Mouse (Mus musculus): ENCODE measurements around the gene Cul5. TPM values are rescaled to one million over a fixed set of nuclear protein-coding genes. Genes with fewer than 3 reads are reported as not detected.
A peak's percentile ranks its signal among the peaks of the same experiment; 100 is the strongest.

Cul5 gene
- polyA plus RNA-seq, 1 experiment, result 7.6 TPM

- no peaks in the 10 kb centered on the region for H3K4me1 ChIP-seq (ENCODE audit: control insufficient read depth, insufficient read depth, low read length)
- no peak for TF ChIP-seq POLR2A (IDR thresholded peaks at IDR 0.05; ENCODE audit: control insufficient read depth, low read depth, low read length)
- no peak for TF ChIP-seq CTCF (IDR thresholded peaks at IDR 0.05; ENCODE audit: control insufficient read depth, insufficient read depth, insufficient replicate concordance, low read depth, low read length)
- no peak overlapping the region for H3K4me3 ChIP-seq (ENCODE audit: control insufficient read depth, low read depth, low read length)
- no peak overlapping the region for H3K27ac ChIP-seq (ENCODE audit: control insufficient read depth, insufficient read depth, low read depth, low read length)
- H3K27me3 ChIP-seq (ENCODE audit: control insufficient read depth, insufficient read depth, low read length), result no peaks in the 10 kb centered on the region
- H3K36me3 ChIP-seq (ENCODE audit: control insufficient read depth, insufficient read depth, low read length), result no peaks in the 10 kb centered on the region
Measured at GRCm38 (mm10) chr9:53691745-53692670, 22.2 kb upstream of the Cul5 start.

GRCm38 (mm10) chr9:53680851-53681250 lies 11.0 kb upstream of the Cul5 start:
- TF ChIP-seq POLR2A (IDR thresholded peaks at IDR 0.05; ENCODE audit: control insufficient read depth, low read depth, low read length), result no peak
- no peak for TF ChIP-seq CTCF (IDR thresholded peaks at IDR 0.05; ENCODE audit: control insufficient read depth, insufficient read depth, insufficient replicate concordance, low read depth, low read length)
- no peak overlapping the region for H3K27ac ChIP-seq (ENCODE audit: control insufficient read depth, insufficient read depth, low read depth, low read length)

GRCm38 (mm10) chr9:53676921-53677320 lies 7.1 kb upstream of the Cul5 start:
- no peaks in the 10 kb centered on the region for H3K36me3 ChIP-seq (ENCODE audit: control insufficient read depth, insufficient read depth, low read length)
- H3K4me1 ChIP-seq (ENCODE audit: control insufficient read depth, insufficient read depth, low read length), result no peaks in the 10 kb centered on the region
- TF ChIP-seq POLR2A (IDR thresholded peaks at IDR 0.05; ENCODE audit: control insufficient read depth, low read depth, low read length) (no peak), CTCF (IDR thresholded peaks at IDR 0.05; ENCODE audit: control insufficient read depth, insufficient read depth, insufficient replicate concordance, low read depth, low read length) (no peak)
- H3K27me3 ChIP-seq (ENCODE audit: control insufficient read depth, insufficient read depth, low read length), result no peaks in the 10 kb centered on the region
- H3K4me3 ChIP-seq (ENCODE audit: control insufficient read depth, low read depth, low read length), result no peak overlapping the region
- H3K27ac ChIP-seq (ENCODE audit: control insufficient read depth, insufficient read depth, low read depth, low read length), result no peak overlapping the region

More at GRCm38 (mm10) chr9:53680851-53681250, 11.0 kb upstream of the Cul5 start:
- Histone ChIP-seq H3K36me3 (ENCODE audit: control insufficient read depth, insufficient read depth, low read length) (no peaks in the 10 kb centered on the region), H3K27me3 (ENCODE audit: control insufficient read depth, insufficient read depth, low read length) (no peaks in the 10 kb centered on the region), H3K4me1 (ENCODE audit: control insufficient read depth, insufficient read depth, low read length) (no peaks in the 10 kb centered on the region), H3K4me3 (ENCODE audit: control insufficient read depth, low read depth, low read length) (no peak overlapping the region)

GRCm38 (mm10) chr9:53673571-53673970 lies 3.8 kb upstream of the Cul5 start:
- H3K27me3 ChIP-seq (ENCODE audit: control insufficient read depth, insufficient read depth, low read length), result no peaks in the 10 kb centered on the region
- no peaks in the 10 kb centered on the region for H3K36me3 ChIP-seq (ENCODE audit: control insufficient read depth, insufficient read depth, low read length)
- TF ChIP-seq CTCF (IDR thresholded peaks at IDR 0.05; ENCODE audit: control insufficient read depth, insufficient read depth, insufficient replicate concordance, low read depth, low read length) (no peak), POLR2A (IDR thresholded peaks at IDR 0.05; ENCODE audit: control insufficient read depth, low read depth, low read length) (no peak)
- H3K4me1 ChIP-seq (ENCODE audit: control insufficient read depth, insufficient read depth, low read length), result no peaks in the 10 kb centered on the region
- H3K27ac ChIP-seq (ENCODE audit: control insufficient read depth, insufficient read depth, low read depth, low read length), result no peak overlapping the region
- H3K4me3 ChIP-seq (ENCODE audit: control insufficient read depth, low read depth, low read length), result no peak overlapping the region

- H3K4me3 ChIP-seq (ENCODE audit: control insufficient read depth, low read depth, low read length), result peak overlapping the region; percentile 92
- H3K27me3 ChIP-seq (ENCODE audit: control insufficient read depth, insufficient read depth, low read length), result no peaks in the 10 kb centered on the region
Measured at GRCm38 (mm10) chr9:53667020-53667669, 2.7 kb downstream of the Cul5 start.

GRCm38 (mm10) chr9:53666665-53667019 lies 3.2 kb downstream of the Cul5 start:
- H3K27me3 ChIP-seq (ENCODE audit: control insufficient read depth, insufficient read depth, low read length), result no peaks in the 10 kb centered on the region
- H3K4me3 ChIP-seq (ENCODE audit: control insufficient read depth, low read depth, low read length), result peak overlapping the region; percentile 92
- H3K4me1 ChIP-seq (ENCODE audit: control insufficient read depth, insufficient read depth, low read length), result peaks cover 5% of the 10 kb centered on the region
- H3K27ac ChIP-seq (ENCODE audit: control insufficient read depth, insufficient read depth, low read depth, low read length), result peak overlapping the region; percentile 95
- TF ChIP-seq CTCF (IDR thresholded peaks at IDR 0.05; ENCODE audit: control insufficient read depth, insufficient read depth, insufficient replicate concordance, low read depth, low read length), result no peak
- no peak for TF ChIP-seq POLR2A (IDR thresholded peaks at IDR 0.05; ENCODE audit: control insufficient read depth, low read depth, low read length)
- no peaks in the 10 kb centered on the region for H3K36me3 ChIP-seq (ENCODE audit: control insufficient read depth, insufficient read depth, low read length)

More at GRCm38 (mm10) chr9:53667020-53667669, 2.7 kb downstream of the Cul5 start:
- Histone ChIP-seq H3K36me3 (ENCODE audit: control insufficient read depth, insufficient read depth, low read length) (no peaks in the 10 kb centered on the region), H3K4me1 (ENCODE audit: control insufficient read depth, insufficient read depth, low read length) (peaks cover 5% of the 10 kb centered on the region), H3K27ac (ENCODE audit: control insufficient read depth, insufficient read depth, low read depth, low read length) (peak overlapping the region; percentile 95)
- TF ChIP-seq POLR2A (IDR thresholded peaks at IDR 0.05; ENCODE audit: control insufficient read depth, low read depth, low read length) (peak; percentile 71), CTCF (IDR thresholded peaks at IDR 0.05; ENCODE audit: control insufficient read depth, insufficient read depth, insufficient replicate concordance, low read depth, low read length) (peak; percentile 89)

GRCm38 (mm10) chr9:53665428-53665827 lies 4.4 kb downstream of the Cul5 start:
- TF ChIP-seq POLR2A (IDR thresholded peaks at IDR 0.05; ENCODE audit: control insufficient read depth, low read depth, low read length), result no peak
- no peak for TF ChIP-seq CTCF (IDR thresholded peaks at IDR 0.05; ENCODE audit: control insufficient read depth, insufficient read depth, insufficient replicate concordance, low read depth, low read length)
- Histone ChIP-seq H3K36me3 (ENCODE audit: control insufficient read depth, insufficient read depth, low read length) (no peaks in the 10 kb centered on the region), H3K4me3 (ENCODE audit: control insufficient read depth, low read depth, low read length) (0 out of 2 replicates have a peak overlapping the region, but pooled peaks have one; percentile 34), H3K27me3 (ENCODE audit: control insufficient read depth, insufficient read depth, low read length) (no peaks in the 10 kb centered on the region), H3K4me1 (ENCODE audit: control insufficient read depth, insufficient read depth, low read length) (peaks cover 5% of the 10 kb centered on the region), H3K27ac (ENCODE audit: control insufficient read depth, insufficient read depth, low read depth, low read length) (peak overlapping the region; percentile 42; the same call in 1 of the 2 replicates)

Data from testis, adult 2 months (tissue).